Mouse (Mus musculus): ENCODE data around the gene Tmem14c. TPM values are rescaled to one million over a fixed set of nuclear protein-coding genes. Genes with fewer than 3 reads are reported as not detected.

Tmem14c gene
- polyA plus RNA-seq (2012; rRNA removed): 70.4 and 80.4 TPM in 2 replicates

GRCm38 (mm10) chr13:41015829-41016634, at the start of gene Tmem14c:
Tmem14c (plus strand) TSS chr13:41016292.

GRCm38 (mm10) chr13:41000926-41001639, 15.0 kb upstream of the Tmem14c start, which contains the start of gene Pak1ip1:
Pak1ip1 (plus strand) TSS chr13:41001023.

Other genes with a start within 250 kb of the Tmem14c start
- gene Gcnt2, start 156.5 kb upstream of the Tmem14c start, polyA plus RNA-seq (2012; rRNA removed): 3.3 and 3.7 TPM in 2 replicates
- gene Pak1ip1, start 15.3 kb upstream of the Tmem14c start, polyA plus RNA-seq (2012; rRNA removed): 56.4 and 61.5 TPM in 2 replicates
- gene Mak, start 63.4 kb downstream of the Tmem14c start, polyA plus RNA-seq (2012; rRNA removed): 3.3 and 3.6 TPM in 2 replicates
- gene Gcm2, start 94.7 kb downstream of the Tmem14c start, polyA plus RNA-seq (2012; rRNA removed): 0.03 TPM in 1 of 2 replicates, not detected in the other
- gene Sycp2l, start 98.0 kb downstream of the Tmem14c start, polyA plus RNA-seq (2012; rRNA removed): 0.09 TPM in 1 of 2 replicates, not detected in the other
- gene Elovl2, start 204.1 kb downstream of the Tmem14c start, polyA plus RNA-seq (2012; rRNA removed): 30.9 and 34.1 TPM in 2 replicates
- 32.5 and 32.7 TPM in 2 replicates for gene Smim13, start 233.6 kb downstream of the Tmem14c start, polyA plus RNA-seq (2012; rRNA removed)